Mouse (Mus musculus): ENCODE results near the gene Pagr1b.

Pagr1b gene

GRCm38 (mm10) chr7:127019306-127019960 lies 3.1 kb upstream of the Pagr1b start:
- no peak for DNase-seq (ENCODE audit: low spot score in 2 of 2)

- DNase-seq (ENCODE audit: low spot score in 2 of 2), result peak in 1 of 2 experiments; percentile 21
Observed at GRCm38 (mm10) chr7:127018416-127019305, 2.4 kb upstream of the Pagr1b start.

GRCm38 (mm10) chr7:127017950-127018345 lies 1.7 kb upstream of the Pagr1b start:
- no peak for DNase-seq (ENCODE audit: low spot score in 2 of 2)

- DNase-seq (ENCODE audit: low spot score in 2 of 2), result peak; percentile 98
Observed at GRCm38 (mm10) chr7:127016971-127017949, 976 bp upstream of the Pagr1b start, which contains the start of gene Pagr1a. TSS of gene Pagr1a (minus strand) at chr7:127017352.

GRCm38 (mm10) chr7:127016486-127016938 lies 228 bp upstream of the Pagr1b start:
- peak in 1 of 2 experiments; percentile 65 for DNase-seq (ENCODE audit: low spot score in 2 of 2)

- DNase-seq (ENCODE audit: low spot score in 2 of 2), result no peak
Observed at GRCm38 (mm10) chr7:127016081-127016480, 203 bp downstream of the Pagr1b start.

GRCm38 (mm10) chr7:127014993-127015392 lies 1.3 kb downstream of the Pagr1b start:
- no peak for DNase-seq (ENCODE audit: low spot score in 2 of 2)

GRCm38 (mm10) chr7:127014320-127014719 lies 2.0 kb downstream of the Pagr1b start, which contains the start of gene Mvp:
TSS of gene Mvp (minus strand) at chr7:127014621.
- DNase-seq (ENCODE audit: low spot score in 2 of 2), result peak in 1 of 2 experiments; percentile 13

- DNase-seq (ENCODE audit: low spot score in 2 of 2), result no peak
Observed at GRCm38 (mm10) chr7:127013385-127013784, 2.9 kb downstream of the Pagr1b start.

- DNase-seq (ENCODE audit: low spot score in 2 of 2), result no peak
Observed at GRCm38 (mm10) chr7:127012845-127013244, 3.4 kb downstream of the Pagr1b start.

GRCm38 (mm10) chr7:127012374-127012773 lies 3.9 kb downstream of the Pagr1b start:
- DNase-seq (ENCODE audit: low spot score in 2 of 2), result no peak

GRCm38 (mm10) chr7:127011717-127012116 lies 4.6 kb downstream of the Pagr1b start:
- no peak for DNase-seq (ENCODE audit: low spot score in 2 of 2)

GRCm38 (mm10) chr7:127011051-127011450 lies 5.2 kb downstream of the Pagr1b start:
- DNase-seq (ENCODE audit: low spot score in 2 of 2), result no peak

GRCm38 (mm10) chr7:127009307-127010085 lies 6.8 kb downstream of the Pagr1b start:
- no peak for DNase-seq (ENCODE audit: low spot score in 2 of 2)

- peak; percentile 83 to 85 for DNase-seq (ENCODE audit: low spot score in 2 of 2)
Observed at GRCm38 (mm10) chr7:127008239-127009019, 7.9 kb downstream of the Pagr1b start.

- DNase-seq (ENCODE audit: low spot score in 2 of 2), result no peak
Observed at GRCm38 (mm10) chr7:127007313-127008024, 8.8 kb downstream of the Pagr1b start.

GRCm38 (mm10) chr7:127004122-127004875 lies 12.0 kb downstream of the Pagr1b start:
- no peak for DNase-seq (ENCODE audit: low spot score in 2 of 2)

- DNase-seq (ENCODE audit: low spot score in 2 of 2), result no peak
Observed at GRCm38 (mm10) chr7:127003620-127004019, 12.7 kb downstream of the Pagr1b start.

Measured in frontal cortex, postnatal 36 days (tissue).